Mouse (Mus musculus): Measurements from ENCODE around the gene Phactr2.

Gene Phactr2

DNA sequence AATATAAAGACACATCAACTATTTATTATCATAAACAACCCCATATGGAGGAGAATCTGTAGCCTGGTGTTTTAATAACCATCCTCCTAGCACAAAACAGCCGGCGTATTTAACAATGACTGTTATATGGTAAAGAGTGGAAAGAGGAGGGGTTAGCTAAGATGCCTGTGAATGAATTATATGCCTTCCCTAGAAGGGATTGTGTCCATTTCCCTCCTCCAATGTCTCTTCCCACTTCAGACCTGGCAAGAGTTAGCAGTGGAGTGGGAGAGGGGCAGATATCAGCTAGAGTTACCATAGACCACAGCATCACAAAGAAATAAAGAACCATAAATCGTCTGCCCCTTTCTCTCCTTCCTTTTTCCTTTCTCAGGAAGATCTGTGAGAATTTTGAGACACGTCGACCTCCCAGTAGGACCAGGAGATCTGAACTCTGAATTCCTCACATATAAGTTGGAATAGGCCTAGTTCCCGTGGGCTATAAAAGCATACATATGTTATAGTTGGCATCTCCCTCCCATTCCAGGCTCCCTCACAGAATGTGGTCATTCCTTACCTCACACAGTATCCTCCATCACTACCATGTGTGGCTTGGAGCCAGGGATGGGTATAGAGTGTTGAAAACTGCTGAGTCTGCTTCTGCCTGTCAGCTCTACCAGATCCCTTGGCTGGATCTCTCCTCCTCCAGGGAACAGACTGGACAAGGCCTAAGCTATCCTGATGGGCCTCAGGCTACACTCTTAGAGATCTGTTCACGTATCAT is 25.7 kb downstream of the Phactr2 start:
- no peak for DNase-seq (ENCODE audit: low read depth, low spot score)

- DNase-seq (ENCODE audit: low read depth, low spot score): no peak
Measured at GRCm38 (mm10) chr10:13446791-13447249, 27.4 kb downstream of the Phactr2 start.

DNA sequence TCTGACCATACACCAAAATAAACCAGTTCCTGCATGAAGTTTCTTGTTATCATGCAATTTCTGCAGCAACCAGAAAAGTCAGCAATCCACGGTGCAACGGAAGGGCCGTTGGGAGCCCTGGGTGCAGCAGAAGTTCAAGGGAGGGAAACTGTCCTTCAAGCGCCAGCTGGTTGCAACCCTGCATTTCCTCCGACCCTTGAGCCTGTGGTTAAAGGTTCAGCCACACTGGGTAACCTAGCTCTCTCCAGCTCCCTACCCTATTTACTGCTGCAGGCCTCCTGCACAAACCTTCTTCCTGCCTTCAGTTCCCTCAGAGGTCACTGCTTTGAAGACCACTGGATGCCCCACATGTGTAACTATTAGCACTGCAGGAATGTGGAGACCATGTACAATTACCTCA is 30.0 kb downstream of the Phactr2 start:
- no peak for DNase-seq (ENCODE audit: low read depth, low spot score)

- DNase-seq (ENCODE audit: low read depth, low spot score): no peak
Measured at GRCm38 (mm10) chr10:13443647-13444046, 30.6 kb downstream of the Phactr2 start.

GRCm38 (mm10) chr10:13440292-13440691 is 33.9 kb downstream of the Phactr2 start:
- DNase-seq (ENCODE audit: low read depth, low spot score): no peak

DNA sequence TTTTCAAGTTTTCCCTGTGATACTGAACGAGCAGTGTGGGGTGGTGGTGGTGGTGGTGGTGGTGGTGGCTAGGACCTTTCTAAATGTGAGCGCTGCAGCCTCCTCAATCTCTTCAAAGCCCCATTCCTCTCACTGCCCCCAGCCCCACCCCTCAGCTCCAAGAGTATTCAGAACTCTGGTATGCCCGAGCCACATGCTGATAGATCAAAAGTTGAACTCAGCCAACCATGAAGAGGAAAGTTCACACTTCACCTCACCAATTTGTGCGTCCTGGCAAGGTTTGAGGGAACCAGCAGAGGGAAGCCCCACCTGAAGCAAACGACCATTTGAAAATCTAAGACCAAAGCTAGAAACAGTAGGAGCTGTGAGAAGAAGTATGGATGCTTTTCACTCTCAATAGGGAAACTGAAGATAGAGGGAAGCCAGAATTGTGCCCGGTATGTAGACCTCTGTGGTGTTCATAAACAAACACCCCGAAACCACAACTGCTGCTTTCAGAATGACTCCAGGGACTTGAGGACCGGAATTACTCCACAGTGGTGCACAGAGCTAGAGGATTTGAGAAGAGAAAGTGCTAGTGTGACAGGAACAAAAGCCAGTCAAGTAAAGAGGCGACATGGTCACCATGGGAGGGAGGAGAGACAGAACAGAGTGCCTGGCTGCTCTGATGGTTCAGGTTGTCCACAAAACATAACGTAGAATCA is 35.9 kb downstream of the Phactr2 start:
- DNase-seq (ENCODE audit: low read depth, low spot score): no peak

DNA sequence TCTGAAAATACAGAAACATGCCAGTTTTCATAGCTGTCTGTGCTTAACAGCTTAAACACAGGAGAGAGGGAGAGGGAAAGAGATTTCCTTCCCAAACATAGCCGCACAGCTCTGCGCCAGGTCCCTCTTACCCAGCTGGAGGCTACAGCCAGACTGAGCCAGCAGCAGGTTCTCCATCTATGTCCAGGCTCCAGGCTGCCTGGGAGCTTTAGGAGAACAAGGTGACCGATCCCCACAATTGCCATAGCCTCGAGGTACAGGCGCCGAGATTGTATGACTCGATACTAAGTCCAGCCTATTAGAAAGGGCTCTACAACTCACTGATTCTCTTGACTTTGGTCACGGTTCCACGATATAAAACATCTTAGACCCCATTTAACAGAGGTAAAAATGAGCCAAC is 37.2 kb downstream of the Phactr2 start:
- DNase-seq (ENCODE audit: low read depth, low spot score): no peak

DNA sequence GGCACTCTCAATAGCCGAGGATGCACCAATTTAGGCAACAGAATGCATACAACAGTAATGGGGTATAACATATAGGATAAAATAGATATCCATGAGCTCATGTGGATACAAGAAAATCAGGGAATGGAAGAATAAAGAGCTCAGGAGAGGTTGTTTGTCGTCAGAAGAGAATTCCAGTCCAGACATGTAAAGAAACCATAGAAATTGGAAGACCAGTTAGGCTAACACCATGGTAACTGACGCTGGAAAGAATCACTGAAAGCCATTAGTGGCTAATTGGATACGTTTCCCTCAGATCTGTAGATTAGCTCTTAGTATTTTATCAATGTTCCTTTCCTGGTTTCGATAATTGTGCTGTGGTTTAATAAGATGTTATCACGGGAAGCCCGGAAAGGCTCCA is 41.2 kb downstream of the Phactr2 start:
- no peak for DNase-seq (ENCODE audit: low read depth, low spot score)

GRCm38 (mm10) chr10:13431641-13432540 is 42.3 kb downstream of the Phactr2 start:
- DNase-seq (ENCODE audit: low read depth, low spot score): no peak

- no peak for DNase-seq (ENCODE audit: low read depth, low spot score)
Measured at GRCm38 (mm10) chr10:13429766-13430165, 44.4 kb downstream of the Phactr2 start.

DNA sequence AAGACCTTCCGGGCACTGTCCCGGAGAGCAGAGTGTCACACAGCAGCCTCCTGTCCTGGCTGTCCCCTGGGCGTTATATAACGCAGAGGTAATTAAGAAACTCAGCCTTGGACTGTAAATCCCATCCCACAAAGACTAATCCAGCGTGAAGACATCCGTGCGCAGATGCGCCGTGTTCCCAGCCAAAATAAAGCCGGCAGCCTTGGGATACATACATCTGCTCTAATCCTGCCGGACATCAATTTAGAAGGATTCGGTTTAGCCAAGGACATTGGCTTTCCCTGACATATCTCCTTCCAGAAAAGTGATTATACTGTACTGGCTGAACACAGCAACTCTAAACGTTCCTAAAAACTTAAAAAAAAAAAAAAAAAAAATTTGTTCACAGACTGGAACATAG is 45.0 kb downstream of the Phactr2 start:
- DNase-seq (ENCODE audit: low read depth, low spot score): no peak

- DNase-seq (ENCODE audit: low read depth, low spot score): no peak
Measured at GRCm38 (mm10) chr10:13428536-13428935, 45.7 kb downstream of the Phactr2 start.

GRCm38 (mm10) chr10:13427599-13427998 is 46.6 kb downstream of the Phactr2 start:
- DNase-seq (ENCODE audit: low read depth, low spot score): no peak

GRCm38 (mm10) chr10:13425198-13425597 is 49.0 kb downstream of the Phactr2 start:
- DNase-seq (ENCODE audit: low read depth, low spot score): no peak

DNA sequence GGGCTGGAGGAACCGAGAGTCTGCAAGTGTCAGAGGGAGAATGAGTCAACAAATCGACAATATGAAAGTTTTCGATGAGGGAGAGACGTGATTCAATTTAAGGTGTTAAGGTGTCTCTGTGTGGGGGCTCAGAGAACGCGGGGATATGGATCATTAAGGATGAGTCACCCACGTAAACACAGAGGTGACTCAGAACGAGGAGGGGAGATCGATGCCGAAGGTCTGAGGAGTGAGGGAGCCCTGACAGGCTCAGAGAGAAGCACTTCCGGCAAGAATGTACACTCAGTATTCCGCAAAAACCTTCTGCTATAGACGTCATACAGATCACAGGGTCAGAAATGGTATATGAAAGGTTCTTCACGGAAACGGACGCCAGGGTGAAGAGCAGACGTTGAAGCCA is 49.7 kb downstream of the Phactr2 start:
- DNase-seq (ENCODE audit: low read depth, low spot score): no peak

GRCm38 (mm10) chr10:13424015-13424414 is 50.2 kb downstream of the Phactr2 start:
- no peak for DNase-seq (ENCODE audit: low read depth, low spot score)

DNA sequence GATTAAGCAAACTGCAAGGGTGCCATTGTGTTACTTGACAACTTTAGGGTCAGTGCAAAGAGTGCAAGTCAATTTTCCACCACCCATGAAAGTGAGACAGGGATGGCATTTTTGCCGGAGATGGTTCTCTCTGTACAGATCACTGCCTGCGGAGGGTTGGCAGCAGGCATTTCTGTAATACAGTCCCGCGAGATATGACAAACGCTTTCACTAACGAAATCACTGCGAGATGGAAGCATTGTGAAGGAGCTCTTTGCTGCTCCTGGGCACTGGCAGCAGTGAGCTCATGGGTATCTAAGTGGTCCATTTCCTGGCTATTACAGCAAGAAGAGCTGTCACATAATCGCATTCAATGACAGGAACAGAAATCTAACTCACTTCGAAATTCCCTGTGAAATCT is 52.1 kb downstream of the Phactr2 start:
- DNase-seq (ENCODE audit: low read depth, low spot score): no peak

DNA sequence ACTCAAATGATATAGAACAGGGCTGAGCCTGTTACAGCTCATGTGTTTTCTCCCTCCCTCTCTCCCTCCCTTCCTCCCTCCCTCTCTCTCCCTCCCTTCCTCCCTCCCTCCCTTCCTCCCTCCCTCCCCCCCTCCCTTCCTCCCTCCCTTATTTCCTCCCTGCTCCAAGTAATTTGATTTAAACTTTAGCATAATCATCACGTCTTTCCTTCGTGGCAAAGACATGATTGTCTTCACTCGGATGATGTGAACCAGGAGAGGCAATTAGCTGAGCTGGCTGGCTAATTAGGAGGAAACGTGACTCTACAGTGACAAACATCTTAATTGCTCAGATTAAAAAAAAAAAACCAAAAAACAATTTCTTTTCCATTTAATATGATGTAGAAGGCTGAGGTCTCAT is 55.0 kb downstream of the Phactr2 start:
- no peak for DNase-seq (ENCODE audit: low read depth, low spot score)

- DNase-seq (ENCODE audit: low read depth, low spot score): no peak
Measured at GRCm38 (mm10) chr10:13415489-13416104, 58.6 kb downstream of the Phactr2 start.

DNA sequence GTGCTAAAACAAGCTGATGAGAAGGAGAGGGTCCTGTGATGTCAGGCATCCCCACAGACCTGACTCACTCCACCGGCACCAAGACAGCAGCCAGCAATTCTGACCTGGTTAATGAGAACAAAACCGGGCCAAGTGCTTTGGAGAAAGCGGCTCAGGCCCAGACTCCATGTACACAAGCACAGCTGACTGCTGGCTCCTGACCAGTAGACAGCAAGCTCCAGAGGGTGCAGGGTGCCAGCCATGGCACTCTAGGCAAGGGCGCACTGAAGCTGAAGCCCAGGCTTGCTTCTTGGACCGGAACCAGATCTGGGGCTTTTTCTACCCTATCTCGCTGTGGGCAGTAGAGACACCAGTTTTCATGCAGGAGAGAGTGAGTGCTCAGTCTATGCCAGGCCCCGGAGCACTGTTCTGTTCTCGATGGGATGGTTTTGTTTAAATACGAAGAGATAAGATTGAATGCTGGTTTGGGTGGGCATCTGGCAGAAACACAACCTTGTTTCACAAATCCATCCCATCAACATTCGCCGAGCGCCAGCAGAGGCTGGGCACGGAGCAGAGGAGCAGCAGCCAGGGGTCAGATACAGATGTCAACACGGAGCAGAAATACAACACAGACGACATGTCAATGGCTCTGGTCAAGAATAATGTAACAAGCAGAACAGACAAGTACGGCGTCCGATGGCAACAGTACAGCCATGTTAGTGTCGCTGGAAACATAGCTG is 61.8 kb downstream of the Phactr2 start:
- DNase-seq (ENCODE audit: low read depth, low spot score): no peak

DNA sequence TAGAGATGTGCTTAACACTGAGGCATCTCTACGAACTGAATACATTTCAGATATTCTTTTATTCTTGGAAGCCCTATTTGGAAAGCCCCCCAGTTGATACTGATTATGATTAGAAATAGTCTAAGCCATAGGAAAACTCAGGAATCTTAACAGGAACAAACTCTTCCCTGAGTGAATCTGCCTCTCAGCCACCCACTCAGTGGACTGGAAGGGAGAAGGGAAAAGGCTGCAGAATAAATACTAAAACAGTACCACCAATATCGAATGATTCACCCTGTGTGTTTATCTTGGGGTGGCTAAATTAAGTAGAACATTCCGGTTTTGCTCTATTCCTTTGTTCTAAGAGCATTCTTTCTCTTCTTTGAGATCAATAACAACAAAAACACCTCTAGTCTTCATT is 63.2 kb downstream of the Phactr2 start:
- no peak for DNase-seq (ENCODE audit: low read depth, low spot score)

Data from c-Kit-negative CD71-positive TER-119-positive erythroid progenitor cells, embryonic 14.5 days (primary cell).